In the genomic region with DNA sequence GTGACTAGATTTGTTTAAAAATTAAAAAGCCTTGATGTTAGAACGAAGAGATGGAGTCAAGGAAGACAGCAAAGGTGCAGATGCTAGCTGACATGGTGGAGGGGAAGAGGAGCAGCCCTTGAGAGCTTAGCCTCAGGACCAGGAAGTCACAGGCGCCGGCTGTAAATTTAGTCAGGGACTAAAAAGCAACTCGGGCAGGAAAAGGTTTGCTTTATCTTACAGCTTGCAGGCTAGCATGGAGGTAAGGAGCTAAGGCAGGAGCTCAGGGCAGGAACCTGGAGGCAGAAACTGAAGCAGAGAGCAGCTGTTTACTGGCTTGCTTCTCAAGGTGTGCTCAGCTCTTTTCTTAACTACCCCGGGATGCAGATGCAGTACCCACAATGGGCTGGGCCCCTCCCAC, we compare ENCODE assay signal across 28 mouse cellular contexts.
DNase-seq lines count a peak whose midpoint lies in the region; ATAC-seq lines count a peak whose summit lies in the region.
"Had no signal": no experiment of that assay in that cellular context is flagged by ENCODE, and none has a peak within 500 bp of the region (broad histone marks: within the 10 kb centered on the region; RNA-seq: fewer than 3 reads in every experiment).

No protein-coding gene starts in this region.

- H3K9ac ChIP-seq in heart, embryonic 12.5 days = no peak overlapping the region
- H3K9ac ChIP-seq: embryonic facial prominence, embryonic 15.5 days; forebrain, postnatal 0 days; heart, embryonic 13.5 days; hindbrain, embryonic 12.5 days; hindbrain, embryonic 15.5 days; intestine, embryonic 15.5 days had no signal

- 0 out of 2 replicates have a peak, but pooled peaks cover 4% of the 10 kb centered on the region for H3K4me1 ChIP-seq in heart, embryonic 12.5 days (replicated peaks)
- H3K4me1 ChIP-seq: heart, embryonic 13.5 days had no signal

- no peak for ATAC-seq in heart, embryonic 12.5 days (ENCODE audit: insufficient number of reproducible peaks, low FRiP score)
- ATAC-seq in common myeloid progenitor, adult 5-6 weeks (replicated peaks; ENCODE audit: low read depth, poor library complexity, severe bottlenecking) = peak; percentile 53
- ATAC-seq in megakaryocyte progenitor cell, adult 5-6 weeks (replicated peaks; ENCODE audit: poor library complexity) = peak; percentile 11; the same call in 1 of the 2 replicates
- ATAC-seq: forebrain, embryonic 14.5 days; forebrain, postnatal 0 days; intestine, embryonic 15.5 days; Patski had no signal

- peaks cover 17% of the 10 kb centered on the region; the same call in 1 of the 2 replicates for H3K27me3 ChIP-seq in heart, embryonic 12.5 days (replicated peaks)
- H3K27me3 ChIP-seq: embryonic facial prominence, embryonic 15.5 days; hindbrain, embryonic 12.5 days; hindbrain, embryonic 15.5 days; intestine, embryonic 15.5 days had no signal

- H3K36me3 ChIP-seq in heart, embryonic 12.5 days = no peaks in the 10 kb centered on the region
- H3K36me3 ChIP-seq: embryonic facial prominence, embryonic 15.5 days; G1E; heart, embryonic 13.5 days; hindbrain, embryonic 12.5 days; hindbrain, embryonic 15.5 days; intestine, embryonic 15.5 days had no signal

- H3K27ac ChIP-seq in heart, embryonic 12.5 days (ENCODE audit: poor library complexity, severe bottlenecking) = no peak overlapping the region
- H3K27ac ChIP-seq: gastrocnemius, adult 2 months; heart, embryonic 13.5 days; hindbrain, embryonic 12.5 days; hindbrain, embryonic 15.5 days; intestine, embryonic 15.5 days had no signal

- WGBS in heart, embryonic 12.5 days = 63% methylated on average over 5 of the region's 5 CpGs

- peak; percentile 66 for DNase-seq in heart, adult 11 months
- DNase-seq in kidney, postnatal 36 days = no peak
- DNase-seq in urinary bladder, adult 2 months (ENCODE audit: low spot score) = no peak
- DNase-seq: adrenal gland, postnatal 10 days; adrenal gland, postnatal 36 days; B cell, adult 2 months; cerebellum, adult 11 months; cerebellum, adult 2 months; cerebellum, adult 9-11 months; cerebellum, postnatal 25 days; embryo, embryonic 11 days; forebrain, postnatal 0 days; gastrocnemius, adult 2 months; gastrocnemius, postnatal 14 days; heart, adult 18-20 months; heart, postnatal 14 days; heart, postnatal 4 days had no signal

- H3K4me3 ChIP-seq in heart, embryonic 12.5 days = no peak overlapping the region
- H3K4me3 ChIP-seq: embryonic facial prominence, embryonic 15.5 days; gastrocnemius, adult 2 months; heart, embryonic 13.5 days; hindbrain, embryonic 12.5 days; hindbrain, embryonic 15.5 days; intestine, embryonic 15.5 days had no signal

- no peak overlapping the region for H3K4me2 ChIP-seq in heart, embryonic 12.5 days
- H3K4me2 ChIP-seq: embryonic facial prominence, embryonic 15.5 days; heart, embryonic 13.5 days; hindbrain, embryonic 12.5 days; hindbrain, embryonic 15.5 days; intestine, embryonic 15.5 days had no signal

- H3K9me3 ChIP-seq in heart, embryonic 12.5 days (replicated peaks) = no peaks in the 10 kb centered on the region; the same call in 1 of the 2 replicates
- H3K9me3 ChIP-seq: embryonic facial prominence, embryonic 15.5 days; heart, embryonic 13.5 days; hindbrain, embryonic 12.5 days; hindbrain, embryonic 15.5 days; intestine, embryonic 15.5 days had no signal
